Mouse (Mus musculus) neural tube, embryonic 11.5 days (tissue): ENCODE data around the gene Prodh2. TPM values are rescaled to one million over a fixed set of nuclear protein-coding genes. Genes with fewer than 3 reads are reported as not detected.

ENCODE experiments used
- ATAC-seq: fragments of 200-750 bp; cut with Nextera tagmentation; 2 replicates; pipeline ENCODE4 v1.8.0; 2017; ENCODE audit warnings: moderate number of reproducible peaks, mild to moderate bottlenecking, moderate TSS enrichment, moderate library complexity; ENCODE audit not compliant: insufficient read depth, low FRiP score, low TSS enrichment
- DNase-seq: peaks from one replicate; pipeline ENCODE4 v3.0.0-alpha.2; 2015; ENCODE audit warnings: low spot score
- H3K27ac ChIP-seq: fragments of 300-500 bp; sonication (generic); 2 replicates; pipeline ENCODE4 v1.5.1; 2014; ENCODE audit warnings: low read depth, mild to moderate bottlenecking, low read length
- H3K27me3 ChIP-seq: fragments of 300-500 bp; sonication (generic); 2 replicates; pipeline ENCODE4 v1.6.1; 2014; ENCODE audit warnings: mild to moderate bottlenecking, low read length, mixed read lengths; ENCODE audit not compliant: control insufficient read depth, insufficient read depth
- H3K36me3 ChIP-seq: fragments of 300-500 bp; sonication (generic); 2 replicates; pipeline ENCODE4 v1.6.1; 2014; ENCODE audit warnings: mild to moderate bottlenecking, low read length, moderate library complexity, mixed read lengths; ENCODE audit not compliant: control insufficient read depth, insufficient read depth
- H3K4me1 ChIP-seq: fragments of 300-500 bp; sonication (generic); 2 replicates; pipeline ENCODE4 v1.6.1; 2014; ENCODE audit warnings: low read length, mixed read lengths; ENCODE audit not compliant: control insufficient read depth, insufficient read depth
- H3K4me2 ChIP-seq: fragments of 300-500 bp; sonication (generic); 2 replicates; pipeline ENCODE4 v1.6.1; 2014; ENCODE audit warnings: low read depth, mild to moderate bottlenecking, moderate library complexity
- H3K4me3 ChIP-seq: fragments of 300-500 bp; sonication (generic); 2 replicates; pipeline ENCODE4 v1.5.1; 2014; ENCODE audit warnings: low read depth, low read length
- H3K9ac ChIP-seq: fragments of 300-500 bp; sonication (generic); 2 replicates; pipeline ENCODE4 v1.6.1; 2014; ENCODE audit warnings: mild to moderate bottlenecking, low read length
- H3K9me3 ChIP-seq: fragments of 300-500 bp; sonication (generic); 2 replicates; pipeline ENCODE4 v1.6.1; 2016; ENCODE audit warnings: low read length; ENCODE audit not compliant: control insufficient read depth
- WGBS: fragments of 180-500 bp; shearing (Covaris S2); extraction: QIAGEN DNeasy Blood & Tissue Kit; methylation state at CpG from one replicate; pipeline ENCODE4 v1.1.7; 2014; 5-methylcytosine and 5-hydroxymethylcytosine counted together
- polyA plus RNA-seq: library from polyadenylated mRNA; unstranded; fragments of >200 nt; fragmentation: Nextera tagmentation; extraction: Ambion mirVana; gene quantifications from 2 replicates; pipeline ENCODE4 v1.2.1, GENCODE M21; 2014

Prodh2 gene
- polyA plus RNA-seq: not detected in 2 replicates

DNA sequence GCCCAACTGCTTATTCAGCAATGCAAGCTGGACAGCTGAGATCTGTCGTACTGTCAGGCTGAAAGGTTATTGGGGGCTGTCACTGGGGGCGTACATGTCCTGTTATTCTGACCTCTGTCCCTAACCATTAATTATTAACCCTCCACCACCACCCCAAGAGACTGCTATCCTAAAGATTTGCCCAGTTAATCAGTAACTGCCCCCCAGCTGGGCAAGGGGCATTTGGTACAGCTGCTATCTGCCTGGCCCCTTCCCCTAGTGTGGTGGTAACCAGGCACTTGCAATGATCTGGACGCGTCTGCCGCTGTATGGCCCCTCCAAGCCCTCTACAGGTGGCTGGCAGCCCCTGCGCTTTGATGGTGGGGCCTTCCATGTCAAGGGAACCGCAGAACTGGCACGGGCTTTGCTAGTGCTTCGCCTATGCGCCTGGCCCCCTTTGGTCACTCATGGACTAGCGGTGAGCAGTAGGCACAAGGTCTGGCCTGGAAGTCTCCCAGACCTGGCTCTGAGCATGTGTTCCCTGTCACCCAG, at the start of gene Prodh2:
TSS of gene Prodh2 (plus strand) at position 222 of the 531 bp plus-strand sequence.
- ATAC-seq (no peak), DNase-seq (no peak)
- Histone ChIP-seq H3K4me3 (no peak within 1 kb of the TSS), H3K9me3 (no peaks in the 10 kb centered on the region), H3K4me1 (no peaks in the 10 kb centered on the region), H3K9ac (no peak within 1 kb of the TSS), H3K4me2 (no peak within 1 kb of the TSS), H3K27me3 (no peaks in the 10 kb centered on the region), H3K36me3 (no peaks in the 10 kb centered on the region), H3K27ac (no peak within 1 kb of the TSS)
- 44% methylated on average over 11 of the region's 11 CpGs for WGBS

DNA sequence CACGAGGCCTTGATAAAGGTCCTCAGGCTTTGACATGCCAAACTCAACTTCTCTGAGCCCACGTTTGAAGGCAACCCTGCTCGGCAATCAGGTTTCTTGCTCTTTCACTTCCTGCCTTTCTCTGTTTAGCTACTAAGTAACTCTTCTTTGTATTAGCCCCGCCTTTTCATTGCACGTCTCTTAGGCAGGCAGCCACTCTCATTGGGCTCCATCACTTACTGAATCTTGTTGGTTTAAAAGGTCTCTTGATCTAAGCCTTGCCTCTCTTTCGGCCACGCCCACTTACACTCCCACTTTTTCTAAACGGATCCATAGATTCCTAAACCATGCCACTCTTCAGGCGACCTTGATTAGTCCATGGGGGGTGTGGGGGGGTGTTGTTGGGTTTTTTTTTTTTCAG, 49.7 kb upstream of the Prodh2 start:
- DNase-seq (no peak), ATAC-seq (no peak)
- Histone ChIP-seq H3K4me3 (peak overlapping the region; percentile 70; the same call in 1 of the 2 replicates), H3K9me3 (no peaks in the 10 kb centered on the region), H3K36me3 (peaks cover 2% of the 10 kb centered on the region; the same call in 1 of the 2 replicates), H3K4me2 (peak overlapping the region; percentile 69), H3K27me3 (peaks cover 9% of the 10 kb centered on the region), H3K9ac (no peak overlapping the region), H3K27ac (no peak overlapping the region), H3K4me1 (peaks cover 16% of the 10 kb centered on the region; the same call in 1 of the 2 replicates)
- 22% methylated on average over 9 of the region's 9 CpGs for WGBS

DNA sequence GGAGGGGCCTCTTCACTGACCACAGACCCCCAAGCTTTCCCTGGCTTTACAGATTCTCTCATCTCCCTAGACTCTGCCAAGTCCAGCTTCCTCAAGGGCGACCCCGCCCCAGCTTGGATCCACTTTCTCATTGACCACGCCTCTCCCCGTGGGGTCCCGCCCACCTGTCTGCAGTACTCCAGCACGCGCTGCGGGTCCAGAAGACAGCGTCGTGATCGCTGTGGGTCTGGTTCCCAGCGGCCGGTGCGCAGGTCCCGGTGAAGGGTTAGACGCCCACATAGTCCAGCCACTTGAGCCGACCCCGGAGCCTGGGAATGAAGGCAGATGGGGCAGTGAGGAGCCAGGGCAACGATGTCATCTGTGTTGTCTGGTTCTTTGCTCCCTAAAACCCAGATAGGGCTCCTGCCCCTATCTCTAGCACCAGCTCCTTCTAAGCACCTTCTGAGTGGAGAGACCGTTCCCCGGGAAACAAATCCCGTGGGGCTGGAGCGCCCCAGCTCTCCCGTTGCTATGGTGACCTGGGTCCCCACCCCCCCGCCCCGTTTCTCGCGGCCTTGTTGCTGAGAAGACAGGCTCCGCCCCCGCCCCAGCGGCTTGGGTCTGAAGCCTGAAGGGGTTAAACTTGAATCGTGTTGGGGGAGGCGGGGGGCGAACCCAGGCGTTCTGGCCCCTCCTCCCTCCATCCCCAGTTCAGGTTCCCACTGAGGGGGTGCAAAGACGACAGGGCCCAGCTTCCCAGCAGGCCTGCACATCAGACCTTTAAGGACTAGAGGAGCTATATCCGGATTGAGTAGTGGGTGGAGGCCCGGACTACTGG, 49.1 kb upstream of the Prodh2 start:
- Histone ChIP-seq H3K27ac (peak overlapping the region; percentile 89), H3K4me2 (peak overlapping the region; percentile 69), H3K36me3 (peaks cover 2% of the 10 kb centered on the region; the same call in 1 of the 2 replicates), H3K9ac (peak overlapping the region; percentile 88), H3K9me3 (no peaks in the 10 kb centered on the region), H3K27me3 (peaks cover 9% of the 10 kb centered on the region), H3K4me3 (peak overlapping the region; percentile 70), H3K4me1 (peaks cover 16% of the 10 kb centered on the region; the same call in 1 of the 2 replicates)
- ATAC-seq (peak; percentile 62), DNase-seq (peak; percentile 80)
- WGBS: under 1% methylated on average over 38 of the region's 38 CpGs

DNA sequence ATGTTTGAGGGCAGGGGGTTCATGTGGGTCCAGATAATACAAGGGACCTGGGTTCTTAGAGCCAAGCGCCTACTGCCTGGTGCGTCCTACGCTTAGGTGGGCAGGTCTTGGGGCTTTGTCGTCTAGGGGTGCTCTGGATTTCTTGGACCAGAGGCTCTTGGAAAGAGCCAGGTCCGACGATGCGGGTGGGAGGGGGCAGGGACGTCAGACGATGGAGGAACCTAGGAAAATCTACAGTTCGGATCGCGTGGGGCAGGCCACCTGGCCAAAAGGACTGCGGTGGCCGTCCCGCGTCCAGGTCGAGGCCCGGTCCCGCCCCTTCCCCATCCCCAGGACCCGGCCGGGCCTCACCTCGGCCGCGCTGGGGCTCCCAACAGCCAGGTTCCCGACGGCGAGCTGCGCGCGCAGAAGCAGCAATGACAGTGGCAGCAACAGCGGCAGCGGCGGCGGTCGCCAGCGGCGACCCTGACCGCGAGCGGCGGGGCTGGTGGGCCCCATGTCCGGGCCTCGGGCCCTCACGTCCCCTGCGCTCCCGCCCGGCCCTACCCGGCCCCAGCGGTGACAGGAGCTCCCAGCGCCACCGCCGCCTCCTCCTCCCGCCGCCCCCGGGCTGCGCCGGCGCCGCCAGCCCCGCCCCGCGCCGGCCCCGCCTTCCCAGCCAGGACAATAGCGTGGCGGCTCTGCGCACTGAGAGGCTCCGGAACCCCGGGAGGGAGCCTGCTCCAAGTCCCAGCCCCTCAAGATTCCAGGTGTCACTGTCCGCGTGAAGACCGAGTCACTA, 48.3 kb upstream of the Prodh2 start, which contains the start of gene Aplp1:
TSS of gene Aplp1 (minus strand) at position 565 of the 781 bp plus-strand sequence.
- Histone ChIP-seq H3K9ac (peak within 1 kb of the TSS; percentile 88), H3K36me3 (peaks cover 2% of the 10 kb centered on the region; the same call in 1 of the 2 replicates), H3K27ac (peak within 1 kb of the TSS; percentile 89), H3K27me3 (peaks cover 9% of the 10 kb centered on the region), H3K9me3 (no peaks in the 10 kb centered on the region), H3K4me2 (peak within 1 kb of the TSS; percentile 69), H3K4me3 (peak within 1 kb of the TSS; percentile 70), H3K4me1 (peaks cover 16% of the 10 kb centered on the region; the same call in 1 of the 2 replicates)
- WGBS: under 1% methylated on average over 33 of the region's 72 CpGs
- ATAC-seq: peak; percentile 83
- DNase-seq: peak; percentile 86

DNA sequence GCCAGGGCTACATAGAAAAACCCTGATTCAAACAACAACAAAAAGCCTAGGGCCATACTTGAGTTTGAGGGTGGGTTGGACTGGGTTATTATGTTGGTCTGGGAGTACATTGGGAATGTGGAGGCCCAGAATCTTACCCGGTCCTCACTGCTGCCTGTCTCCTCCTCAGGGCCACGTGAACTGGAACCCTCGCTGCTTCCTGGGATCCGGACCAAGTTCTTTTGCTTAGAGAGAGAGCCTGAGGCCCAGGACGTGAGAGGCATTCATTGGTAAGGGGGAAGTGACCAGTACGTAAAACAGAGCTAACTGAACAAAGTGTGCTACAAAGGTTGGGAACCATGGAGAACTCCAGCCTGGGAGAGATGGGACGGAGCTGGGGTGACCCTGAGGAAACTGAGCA, 43.2 kb upstream of the Prodh2 start:
- no peak overlapping the region for H3K4me3 ChIP-seq
- DNase-seq: no peak
- no peak overlapping the region for H3K4me2 ChIP-seq
- no peak overlapping the region for H3K27ac ChIP-seq
- peaks cover 8% of the 10 kb centered on the region; the same call in 1 of the 2 replicates for H3K4me1 ChIP-seq
- no peaks in the 10 kb centered on the region for H3K9me3 ChIP-seq
- H3K9ac ChIP-seq: no peak overlapping the region
- WGBS: 73% methylated on average over 7 of the region's 7 CpGs
- H3K36me3 ChIP-seq: no peaks in the 10 kb centered on the region
- ATAC-seq: no peak
- peaks cover 27% of the 10 kb centered on the region for H3K27me3 ChIP-seq

DNA sequence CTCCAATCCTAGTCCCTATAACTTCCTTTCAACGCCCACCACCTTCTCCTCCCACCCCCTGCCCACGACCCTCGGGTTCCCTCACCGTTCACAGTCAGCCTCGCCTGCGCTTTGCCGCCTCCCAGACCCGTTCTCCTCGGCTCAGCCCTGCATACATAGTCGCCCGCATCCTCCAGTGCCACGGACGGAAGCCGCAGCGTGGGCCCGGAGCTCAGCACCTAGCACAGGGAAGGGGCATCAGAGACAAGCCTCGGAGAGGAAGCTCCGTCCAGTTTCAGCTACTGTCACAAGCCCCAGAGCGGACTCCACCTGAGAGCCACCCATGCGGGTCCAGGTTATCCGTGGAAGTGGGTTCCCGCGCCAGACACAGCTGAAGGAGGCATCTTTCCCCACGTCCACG, 40.1 kb upstream of the Prodh2 start:
- 18% methylated on average over 25 of the region's 25 CpGs for WGBS
- Histone ChIP-seq H3K27me3 (peaks cover 58% of the 10 kb centered on the region), H3K36me3 (no peaks in the 10 kb centered on the region), H3K9me3 (no peaks in the 10 kb centered on the region), H3K9ac (no peak overlapping the region), H3K4me1 (peaks cover 11% of the 10 kb centered on the region), H3K4me2 (0 out of 2 replicates have a peak overlapping the region, but pooled peaks have one; percentile 33), H3K27ac (no peak overlapping the region), H3K4me3 (no peak overlapping the region)
- DNase-seq (no peak), ATAC-seq (no peak)

DNA sequence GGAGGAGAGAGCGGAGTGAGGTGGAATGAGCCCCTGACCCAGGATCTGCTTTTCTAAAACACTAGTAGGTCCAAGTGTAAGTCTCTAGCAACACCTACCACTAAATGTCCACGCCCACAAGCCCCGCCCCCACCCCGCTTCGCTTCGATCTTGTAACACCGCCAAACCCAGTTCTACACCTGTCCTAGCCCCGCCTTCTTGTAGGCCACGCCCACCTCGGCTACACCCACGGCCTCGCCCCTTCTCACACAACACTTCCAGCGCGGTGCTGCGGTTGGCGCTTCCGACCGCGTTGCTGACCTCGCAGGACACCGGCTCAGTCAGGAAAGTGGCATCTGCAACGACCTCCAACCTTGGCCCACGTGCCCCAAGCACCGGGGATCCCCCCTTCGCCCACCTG, 39.7 kb upstream of the Prodh2 start:
- Histone ChIP-seq H3K4me1 (peaks cover 14% of the 10 kb centered on the region), H3K36me3 (no peaks in the 10 kb centered on the region), H3K4me3 (0 out of 2 replicates have a peak overlapping the region, but pooled peaks have one; percentile 12), H3K9me3 (no peaks in the 10 kb centered on the region), H3K9ac (no peak overlapping the region), H3K27ac (no peak overlapping the region), H3K27me3 (peaks cover 63% of the 10 kb centered on the region), H3K4me2 (peak overlapping the region; percentile 33)
- ATAC-seq (no peak), DNase-seq (no peak)
- WGBS: 1% methylated on average over 25 of the region's 25 CpGs

DNA sequence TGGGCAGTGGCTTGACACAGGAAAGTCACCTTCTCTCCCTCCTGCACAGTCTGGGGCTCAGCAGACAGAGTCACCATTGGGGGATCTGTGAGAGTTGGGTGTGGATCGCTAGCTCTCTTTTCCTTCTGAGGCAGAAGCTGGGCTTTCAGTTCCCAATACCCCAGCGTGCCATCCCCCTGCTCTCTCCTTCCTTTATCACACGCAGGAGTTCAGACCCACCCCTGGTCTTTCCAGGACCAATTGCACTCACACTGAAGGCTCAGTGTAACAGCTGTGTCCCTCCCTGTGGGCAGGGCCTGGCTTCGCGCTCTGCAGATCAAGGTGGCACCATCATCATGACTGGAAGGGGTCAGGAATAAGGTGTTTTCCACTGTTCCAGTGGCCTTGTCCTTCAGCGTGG, 39.2 kb upstream of the Prodh2 start:
- H3K36me3 ChIP-seq: no peaks in the 10 kb centered on the region
- H3K4me1 ChIP-seq: peaks cover 14% of the 10 kb centered on the region
- peaks cover 66% of the 10 kb centered on the region for H3K27me3 ChIP-seq
- H3K9me3 ChIP-seq: no peaks in the 10 kb centered on the region
- H3K9ac ChIP-seq: no peak overlapping the region
- H3K4me3 ChIP-seq: peak overlapping the region; percentile 12; the same call in 1 of the 2 replicates
- 8% methylated on average over 6 of the region's 6 CpGs for WGBS
- H3K4me2 ChIP-seq: peak overlapping the region; percentile 33
- no peak for DNase-seq
- H3K27ac ChIP-seq: no peak overlapping the region
- ATAC-seq: no peak
